Mouse (Mus musculus) heart, embryonic 11.5 days (tissue): Measurements from ENCODE around the gene 6330403K07Rik. TPM values are rescaled to one million over a fixed set of nuclear protein-coding genes. Genes with fewer than 3 reads are reported as not detected.

ENCODE experiments used
- ATAC-seq: fragments of 200-750 bp; cut with Nextera tagmentation; replicated peaks from 2 replicates; pipeline ENCODE4 v1.8.0; 2017; ENCODE audit warnings: moderate library complexity; ENCODE audit not compliant: insufficient number of reproducible peaks, low FRiP score, low TSS enrichment
- H3K27ac ChIP-seq: fragments of 300-500 bp; sonication (generic); 2 replicates; pipeline ENCODE4 v1.5.1; 2014; ENCODE audit warnings: mild to moderate bottlenecking, low read depth, low read length
- H3K27me3 ChIP-seq: fragments of 300-500 bp; sonication (generic); 2 replicates; pipeline ENCODE4 v1.6.1; 2014; ENCODE audit warnings: mild to moderate bottlenecking, low read length, mixed read lengths; ENCODE audit not compliant: control insufficient read depth, insufficient read depth
- H3K36me3 ChIP-seq: fragments of 300-500 bp; sonication (generic); 2 replicates; pipeline ENCODE4 v1.6.1; 2014; ENCODE audit warnings: mild to moderate bottlenecking, low read length, moderate library complexity, mixed read lengths; ENCODE audit not compliant: control insufficient read depth, insufficient read depth
- H3K4me1 ChIP-seq: fragments of 300-500 bp; sonication (generic); 2 replicates; pipeline ENCODE4 v1.6.1; 2014; ENCODE audit warnings: low read length; ENCODE audit not compliant: control insufficient read depth, insufficient read depth
- H3K4me2 ChIP-seq: fragments of 300-500 bp; sonication (generic); 2 replicates; pipeline ENCODE4 v1.6.1; 2014; ENCODE audit warnings: mild to moderate bottlenecking, moderate library complexity
- H3K4me3 ChIP-seq: fragments of 300-500 bp; sonication (generic); 2 replicates; pipeline ENCODE4 v1.5.1; 2014; ENCODE audit warnings: low read depth, low read length
- H3K9ac ChIP-seq: fragments of 300-500 bp; sonication (generic); 2 replicates; pipeline ENCODE4 v1.6.1; 2014; ENCODE audit warnings: mild to moderate bottlenecking, low read depth, low read length, moderate library complexity
- H3K9me3 ChIP-seq: fragments of 300-500 bp; sonication (generic); replicated peaks from 2 replicates; pipeline ENCODE4 v1.6.1; 2016; ENCODE audit warnings: low read length; ENCODE audit not compliant: control insufficient read depth
- WGBS: fragments of 180-500 bp; shearing (Covaris S2); extraction: QIAGEN DNeasy Blood & Tissue Kit; methylation state at CpG from one replicate; pipeline ENCODE4 v1.1.7; 2014; ENCODE audit not compliant: insufficient replicate concordance; 5-methylcytosine and 5-hydroxymethylcytosine counted together
- polyA plus RNA-seq: library from polyadenylated mRNA; unstranded; fragments of >200 nt; fragmentation: Nextera tagmentation; extraction: Ambion mirVana; gene quantifications from 2 replicates; pipeline ENCODE4 v1.2.1, GENCODE M21; 2014

6330403K07Rik gene
- 20.0 and 26.6 TPM in 2 replicates for polyA plus RNA-seq

DNA sequence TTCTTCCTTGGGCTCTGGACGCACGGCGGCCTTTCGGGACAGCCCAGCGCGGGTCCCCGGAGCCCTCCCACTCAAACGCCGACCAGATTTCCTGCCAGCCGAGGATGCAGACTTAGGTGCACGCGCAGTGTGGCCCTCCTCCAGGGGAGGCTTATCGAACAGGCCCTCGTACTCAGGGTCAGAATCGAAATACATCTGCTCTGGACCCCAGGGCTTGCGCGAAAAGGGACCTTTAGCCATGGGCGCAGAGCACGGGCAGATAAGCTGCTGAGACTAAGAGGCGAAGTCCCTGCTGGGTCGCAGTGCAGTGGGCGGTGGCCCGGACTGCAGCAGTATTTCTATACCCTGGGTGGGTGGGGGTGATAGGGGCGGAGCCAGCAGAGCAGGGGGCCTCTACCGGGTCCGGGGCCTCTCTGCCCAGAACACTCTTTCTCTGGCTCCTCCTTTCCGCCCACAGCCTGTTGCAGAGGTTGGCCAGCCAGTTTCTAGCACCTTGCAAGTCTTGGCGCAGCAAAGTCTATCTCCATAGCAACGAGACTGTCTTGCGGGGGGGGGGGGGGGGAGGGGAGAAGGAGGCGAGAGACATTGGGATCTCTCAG, at the start of gene 6330403K07Rik:
Gene 6330403K07Rik (minus strand): TSS at position 351 of the 599 bp plus-strand sequence.
- Histone ChIP-seq H3K27me3 (no peaks in the 10 kb centered on the region), H3K9ac (peak within 1 kb of the TSS; percentile 70), H3K36me3 (no peaks in the 10 kb centered on the region), H3K4me3 (peak within 1 kb of the TSS; percentile 61), H3K4me1 (no peaks in the 10 kb centered on the region), H3K4me2 (peak within 1 kb of the TSS; percentile 84), H3K27ac (peak within 1 kb of the TSS; percentile 77), H3K9me3 (no peaks in the 10 kb centered on the region)
- under 1% methylated on average over 28 of the region's 31 CpGs for WGBS
- ATAC-seq, result peak; percentile 93

DNA sequence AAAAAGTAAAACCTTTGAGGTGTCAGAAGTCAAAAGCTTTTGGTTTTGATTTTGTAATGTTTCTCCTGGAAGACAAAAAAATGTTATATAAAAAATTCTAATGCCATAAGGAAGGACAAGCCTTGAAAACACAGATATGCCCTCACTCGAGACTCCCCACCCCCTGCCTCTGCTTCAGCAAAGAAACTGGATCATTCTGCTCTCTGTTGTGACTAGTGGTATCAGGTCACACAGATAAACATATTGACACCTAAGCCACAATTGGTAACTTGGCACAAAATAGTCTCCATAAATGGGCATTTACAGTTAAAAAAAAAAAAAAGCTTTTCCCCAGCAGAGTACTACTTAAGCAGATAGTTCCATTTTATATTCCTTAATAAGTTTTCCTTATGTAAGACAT, 43.0 kb upstream of the 6330403K07Rik start:
- H3K4me2 ChIP-seq, result no peak overlapping the region
- no peaks in the 10 kb centered on the region for H3K27me3 ChIP-seq
- H3K4me3 ChIP-seq, result no peak overlapping the region
- no peak overlapping the region for H3K9ac ChIP-seq
- H3K4me1 ChIP-seq, result no peaks in the 10 kb centered on the region
- no peak overlapping the region for H3K27ac ChIP-seq
- WGBS, result 63% methylated on average over 1 of the region's 1 CpGs
- no peaks in the 10 kb centered on the region for H3K36me3 ChIP-seq
- no peak for ATAC-seq
- no peaks in the 10 kb centered on the region for H3K9me3 ChIP-seq

- no peaks in the 10 kb centered on the region for H3K36me3 ChIP-seq
- no peaks in the 10 kb centered on the region for H3K4me1 ChIP-seq
- no peak for ATAC-seq
- WGBS, result 0% methylated on average over 1 of the region's 1 CpGs
- no peaks in the 10 kb centered on the region for H3K27me3 ChIP-seq
- no peak overlapping the region for H3K4me3 ChIP-seq
- no peaks in the 10 kb centered on the region for H3K9me3 ChIP-seq
- no peak overlapping the region for H3K27ac ChIP-seq
- no peak overlapping the region for H3K4me2 ChIP-seq
- no peak overlapping the region for H3K9ac ChIP-seq
Measured at GRCm38 (mm10) chr11:71052554-71052953, 19.2 kb upstream of the 6330403K07Rik start.

DNA sequence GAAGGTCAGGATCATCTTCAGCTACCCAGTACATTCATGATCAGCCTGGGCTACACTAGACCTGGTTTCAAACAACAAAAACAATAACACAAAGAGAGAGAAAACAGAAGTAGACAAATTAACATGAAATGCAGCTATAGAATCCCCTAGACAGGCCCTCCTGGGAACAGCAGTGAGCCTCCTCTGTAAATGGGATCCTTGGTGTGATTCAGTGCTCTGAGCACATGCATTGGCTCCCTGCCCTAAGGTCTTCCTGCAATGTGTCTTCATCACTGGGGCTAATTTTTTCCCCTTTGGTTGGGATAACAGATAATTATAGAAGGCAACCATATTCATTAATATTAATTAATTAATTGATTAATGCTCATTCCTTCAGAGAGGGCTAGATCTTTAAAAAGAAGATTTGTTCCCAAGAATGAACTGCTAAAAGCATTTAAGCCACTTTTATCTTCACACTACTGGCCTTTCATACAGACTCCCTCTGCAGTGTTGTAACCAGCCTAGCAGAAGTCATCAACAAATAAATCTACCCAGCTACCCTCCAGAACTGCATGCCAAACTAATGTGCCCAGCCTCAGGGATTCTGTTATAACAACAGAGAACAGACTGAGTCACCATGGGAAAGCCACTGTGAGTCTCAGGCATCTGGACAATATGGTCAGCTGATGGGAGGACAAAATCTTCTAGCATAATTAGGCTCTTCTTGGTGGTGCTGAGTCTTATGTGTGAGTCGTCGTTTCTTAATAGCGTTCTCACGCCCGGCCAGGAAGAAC, 6.4 kb upstream of the 6330403K07Rik start:
- H3K36me3 ChIP-seq, result no peaks in the 10 kb centered on the region
- H3K4me3 ChIP-seq, result no peak overlapping the region
- H3K9me3 ChIP-seq, result no peaks in the 10 kb centered on the region
- WGBS, result 98% methylated on average over 5 of the region's 5 CpGs
- no peak overlapping the region for H3K27ac ChIP-seq
- no peak overlapping the region for H3K4me2 ChIP-seq
- H3K9ac ChIP-seq, result no peak overlapping the region
- H3K27me3 ChIP-seq, result no peaks in the 10 kb centered on the region
- no peak for ATAC-seq
- no peaks in the 10 kb centered on the region for H3K4me1 ChIP-seq

DNA sequence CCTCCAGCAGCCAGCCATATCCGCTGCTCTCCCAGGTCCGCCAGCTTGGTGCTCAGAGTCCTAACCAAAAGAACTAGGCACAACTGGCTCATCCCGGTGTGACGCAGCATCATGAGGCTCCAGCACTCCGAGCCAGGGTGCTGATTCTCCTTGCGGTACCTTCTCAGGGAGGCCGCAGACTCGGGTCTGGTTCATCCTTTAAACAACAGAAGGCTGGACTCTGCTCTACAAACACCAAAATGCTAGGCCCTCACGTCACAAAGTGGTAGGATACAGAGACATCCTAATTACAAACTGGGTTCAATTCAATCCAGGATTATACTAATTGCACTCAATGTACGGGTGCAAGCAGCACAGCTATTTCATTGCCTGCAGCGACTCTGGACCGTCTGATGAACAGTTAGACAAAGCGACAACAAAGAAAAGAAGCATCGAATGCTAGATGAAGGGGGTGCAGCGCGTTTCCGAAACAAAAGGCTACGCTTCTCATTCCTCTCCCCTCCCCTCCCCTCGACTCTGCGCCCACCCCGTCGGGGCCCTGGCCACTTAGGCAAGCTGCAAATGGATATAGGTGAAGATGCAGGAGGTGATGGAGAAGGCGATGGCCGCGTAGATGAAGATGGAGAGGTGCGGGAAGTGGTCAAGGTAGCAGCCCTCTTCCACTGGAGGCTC, 686 bp downstream of the 6330403K07Rik start:
- peak overlapping the region; percentile 61 for H3K4me3 ChIP-seq
- peak overlapping the region; percentile 70 for H3K9ac ChIP-seq
- peak overlapping the region; percentile 77 for H3K27ac ChIP-seq
- WGBS, result 11% methylated on average over 26 of the region's 26 CpGs
- ATAC-seq, result no peak; the same call in 1 of the 2 replicates
- H3K4me1 ChIP-seq, result no peaks in the 10 kb centered on the region
- H3K9me3 ChIP-seq, result no peaks in the 10 kb centered on the region
- H3K27me3 ChIP-seq, result no peaks in the 10 kb centered on the region
- peaks cover 6% of the 10 kb centered on the region; the same call in 1 of the 2 replicates for H3K36me3 ChIP-seq
- H3K4me2 ChIP-seq, result peak overlapping the region; percentile 84

GRCm38 (mm10) chr11:71032070-71032469, 1.2 kb downstream of the 6330403K07Rik start:
- Histone ChIP-seq H3K27ac (no peak overlapping the region), H3K9ac (peak overlapping the region; percentile 70; the same call in 1 of the 2 replicates), H3K4me1 (no peaks in the 10 kb centered on the region), H3K36me3 (peaks cover 7% of the 10 kb centered on the region; the same call in 1 of the 2 replicates), H3K4me2 (peak overlapping the region; percentile 84), H3K27me3 (no peaks in the 10 kb centered on the region), H3K9me3 (no peaks in the 10 kb centered on the region), H3K4me3 (peak overlapping the region; percentile 61)
- WGBS, result 70% methylated on average over 7 of the region's 7 CpGs
- ATAC-seq, result no peak

DNA sequence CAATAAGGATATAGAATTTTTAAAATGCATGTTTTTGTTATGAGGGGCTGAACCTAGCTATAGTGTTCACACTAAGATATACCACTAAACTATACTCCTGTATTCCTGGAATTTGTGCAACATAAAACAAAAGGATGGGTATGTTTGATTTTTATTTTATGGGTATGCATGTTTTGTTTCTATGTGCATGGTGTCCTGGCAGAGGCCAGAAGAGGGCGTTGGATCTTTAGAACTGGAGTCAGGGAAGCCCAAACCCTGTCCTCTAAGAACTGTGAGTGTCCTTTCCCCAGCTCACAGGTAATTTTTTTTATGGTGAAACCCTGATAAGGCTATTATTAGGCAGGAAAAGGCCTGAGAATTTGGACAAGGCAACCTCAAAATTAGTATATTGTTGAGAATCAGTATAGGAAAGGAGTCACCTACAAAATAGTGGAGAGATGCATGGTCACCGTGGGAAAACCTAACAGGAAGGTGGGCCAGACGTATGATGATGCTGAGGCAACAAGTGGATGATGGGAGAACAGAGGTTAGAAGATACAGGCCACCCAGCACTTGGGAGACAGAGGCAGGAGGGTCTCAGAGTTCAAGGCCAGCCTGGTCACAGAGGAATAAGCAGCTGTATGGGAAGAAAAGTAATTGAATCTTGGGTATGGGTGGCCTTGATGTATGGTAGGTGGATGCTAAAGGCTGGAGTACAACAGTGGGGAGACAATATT, 3.8 kb downstream of the 6330403K07Rik start:
- Histone ChIP-seq H3K4me2 (no peak overlapping the region), H3K9ac (no peak overlapping the region), H3K4me3 (no peak overlapping the region), H3K4me1 (no peaks in the 10 kb centered on the region), H3K36me3 (peaks cover 14% of the 10 kb centered on the region), H3K27me3 (no peaks in the 10 kb centered on the region), H3K27ac (no peak overlapping the region), H3K9me3 (no peaks in the 10 kb centered on the region)
- 73% methylated on average over 3 of the region's 3 CpGs for WGBS
- ATAC-seq, result no peak

DNA sequence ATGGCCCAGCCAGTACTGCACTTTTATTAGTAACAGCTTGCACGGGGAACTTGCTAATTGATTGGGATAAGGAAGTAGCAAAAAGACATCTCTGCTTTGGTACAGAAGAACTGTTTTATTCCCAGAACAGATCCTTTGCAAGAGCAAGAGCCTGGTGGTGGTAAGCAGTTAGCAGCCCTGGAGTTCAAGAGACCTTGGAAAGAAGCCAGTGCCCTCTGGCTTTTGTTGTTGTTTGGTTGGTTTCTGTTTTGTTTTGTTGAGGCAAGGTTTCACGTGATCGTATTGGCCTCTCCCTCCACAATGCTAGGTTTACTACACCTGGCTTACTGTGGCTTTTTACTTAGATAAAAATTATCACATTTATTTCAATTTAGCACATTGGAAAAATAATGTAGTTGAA, 5.0 kb downstream of the 6330403K07Rik start:
- Histone ChIP-seq H3K4me3 (no peak overlapping the region), H3K27ac (no peak overlapping the region), H3K36me3 (peaks cover 14% of the 10 kb centered on the region), H3K9ac (no peak overlapping the region), H3K4me1 (no peaks in the 10 kb centered on the region), H3K9me3 (no peaks in the 10 kb centered on the region), H3K27me3 (no peaks in the 10 kb centered on the region), H3K4me2 (no peak overlapping the region)
- WGBS, result 86% methylated on average over 3 of the region's 3 CpGs
- no peak for ATAC-seq
